28 mouse cellular contexts compared by ENCODE assay signal in the genomic region with DNA sequence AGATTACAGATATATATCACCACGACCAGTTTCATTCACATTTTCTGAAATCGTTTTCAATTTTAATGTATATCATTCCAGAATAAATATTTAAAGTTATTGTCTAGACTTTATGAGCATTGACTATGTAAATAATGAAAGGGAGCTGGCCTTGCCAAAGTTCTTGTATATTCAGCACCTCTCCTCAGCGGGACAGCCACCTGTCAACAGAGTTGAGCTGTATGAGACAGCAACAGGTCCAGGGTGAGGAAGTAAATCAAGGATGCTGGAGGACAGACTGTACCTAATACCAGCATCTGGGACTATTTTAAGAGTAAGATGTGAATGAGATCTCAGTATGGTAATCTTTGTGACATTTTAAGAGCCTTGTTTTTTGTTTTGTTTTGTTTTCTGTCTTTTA. TPM values are rescaled to one million over a fixed set of nuclear protein-coding genes. Genes with fewer than 3 reads are reported as not detected.
DNase-seq lines count a peak whose midpoint lies in the region; ATAC-seq and TF ChIP-seq lines count a peak whose summit lies in the region.
"Had no signal": no experiment of that assay in that cellular context is flagged by ENCODE, and none has a peak within 500 bp of the region (broad histone marks: within the 10 kb centered on the region; RNA-seq: fewer than 3 reads in every experiment).

No protein-coding gene starts in this region.

- H3K36me3 ChIP-seq in MEL (ENCODE audit: control insufficient read depth in 1 of 2, insufficient read depth in 2 of 2, low read length in 2 of 2): peaks cover 6 to 27% of the 10 kb centered on the region in 2 experiments

- no peak for TF ChIP-seq POLR2A in MEL (IDR thresholded peaks at IDR 0.05; ENCODE audit: control insufficient read depth in 1 of 2, insufficient read depth in 1 of 2, low read depth in 1 of 2, low read length in 2 of 2, poor library complexity in 1 of 2)

- H3K27ac ChIP-seq in gastrocnemius, adult 2 months: peak overlapping the region; percentile 62; the same call in 1 of the 2 replicates
- H3K27ac ChIP-seq in MEL (ENCODE audit: control insufficient read depth, low read depth, low read length): peak overlapping the region; percentile 58; the same call in 1 of the 2 replicates

- ATAC-seq in megakaryocyte-erythroid progenitor cell, adult 5-6 weeks (replicated peaks; ENCODE audit: low FRiP score, low TSS enrichment, poor library complexity, severe bottlenecking): 0 out of 2 replicates have a peak, but pooled peaks have one; percentile 43
- ATAC-seq: activated CD4-positive, CD25-positive, alpha-beta regulatory T cell, adult 4 months; CD4-positive, CD25-positive, alpha-beta regulatory T cell, adult 4 months; Patski had no signal

- TF ChIP-seq CTCF in gastrocnemius, adult 2 months (IDR thresholded peaks at IDR 0.05): no peak
- TF ChIP-seq CTCF in MEL (IDR thresholded peaks at IDR 0.05 in 2 of 3, conservative IDR thresholded peaks at IDR 0.05 in 1 of 3; ENCODE audit: control insufficient read depth in 1 of 3, insufficient read depth in 1 of 3, low read depth in 2 of 3, low read length in 3 of 3, poor library complexity in 1 of 3, severe bottlenecking in 1 of 3): no peak

- no peak overlapping the region for H3K4me3 ChIP-seq in gastrocnemius, adult 2 months
- no peak overlapping the region for H3K4me3 ChIP-seq in MEL (ENCODE audit: control insufficient read depth in 1 of 2, insufficient read depth in 1 of 2, low read depth in 2 of 2, low read length in 2 of 2)

- peaks cover 17 to 30% of the 10 kb centered on the region in 2 experiments for H3K4me1 ChIP-seq in MEL (ENCODE audit: control insufficient read depth in 1 of 2, insufficient read depth in 2 of 2, low read length in 2 of 2)

- H3K9me3 ChIP-seq in MEL (replicated peaks; ENCODE audit: insufficient read depth, low read length): no peaks in the 10 kb centered on the region
- H3K9me3 ChIP-seq: G1E had no signal

- no peak for DNase-seq in gastrocnemius, adult 2 months
- DNase-seq in gastrocnemius, postnatal 10 days: no peak
- peak; percentile 56 for DNase-seq in MEL (ENCODE audit: low read depth, low spot score)
- peak; percentile 23 for DNase-seq in MEL-GATA-1-ER (ENCODE audit: extremely low read depth, low read depth)
- DNase-seq in thymus, postnatal 25 days: no peak
- DNase-seq in c-Kit-positive CD71-positive TER-119-positive erythroid progenitor cells, embryonic 14.5 days (ENCODE audit: low spot score): no peak
- no peak for DNase-seq in ovary, postnatal 14 days (ENCODE audit: low spot score)
- DNase-seq: adrenal gland, adult 2 months; adrenal gland, adult 8-10 months; adrenal gland, postnatal 10 days; adrenal gland, postnatal 14 days; adrenal gland, postnatal 25 days; adrenal gland, postnatal 36 days; B cell, adult 2 months; cerebellum, adult 11 months; cerebellum, adult 11-12 months; cerebellum, adult 18-20 months; cerebellum, adult 2 months; cerebellum, adult 8-10 months had no signal

- TF ChIP-seq RAD21 in MEL (IDR thresholded peaks at IDR 0.05; ENCODE audit: low read depth, low read length): no peak

- no peaks in the 10 kb centered on the region for H3K79me2 ChIP-seq in MEL (ENCODE audit: control insufficient read depth, insufficient read depth, low read length, poor library complexity)

- no peaks in the 10 kb centered on the region for H3K27me3 ChIP-seq in MEL (ENCODE audit: control insufficient read depth in 1 of 2, insufficient read depth in 2 of 2, low read length in 2 of 2)
- H3K27me3 ChIP-seq: CH12.LX, Patski had no signal

- no peak for TF ChIP-seq EP300 in MEL (IDR thresholded peaks at IDR 0.05; ENCODE audit: low read depth in 1 of 2, low read length in 2 of 2)

- no peak overlapping the region for H3K9ac ChIP-seq in MEL (ENCODE audit: control insufficient read depth, low read depth, low read length, poor library complexity, severe bottlenecking)

- intact Hi-C loops in gastrocnemius, adult 2 months (cut with DNase I): no loop called here

TF ChIP-seq in MEL, 35 proteins besides CTCF, POLR2A, EP300 and RAD21:
- no peak for TF ChIP-seq ELF1 (IDR thresholded peaks at IDR 0.05; ENCODE audit: low read depth, low read length)
- peak; percentile 83 for TF ChIP-seq SIN3A (IDR thresholded peaks at IDR 0.05; ENCODE audit: low read length)

RNA-seq across cellular contexts. Expression of a gene that starts 25.6 kb away (rescaled TPM):
- 1 to 10 TPM; 3.4 to 5.0 TPM for total RNA-seq in gastrocnemius, adult 2 months (2021)
- total RNA-seq in gastrocnemius, postnatal 10 days (2021): 1 to 10 TPM; 3.2 to 4.5 TPM
- total RNA-seq in MEL (2012; rRNA removed): 8.9 and 11.2 TPM in 2 replicates
- 1 to 10 TPM in 1 of 2 experiments, not detected in 1; 6.7 TPM for polyA plus RNA-seq in MEL (2012; ENCODE audit: insufficient read depth in 1 of 2, insufficient read length in 2 of 2, low read depth in 1 of 2, low replicate concordance in 2 of 2, missing spikeins in 1 of 2)
- 6.2 and 8.8 TPM in 2 replicates for total RNA-seq in megakaryocyte-erythroid progenitor cell, adult 5-6 weeks (2014; fragmentation: Nextera tagmentation)
- 10.8 and 11.0 TPM in 2 replicates for total RNA-seq in megakaryocyte-erythroid progenitor cell, adult 5-6 weeks (2017)

RNA-seq across cellular contexts. Expression of a gene that starts 29.7 kb away (rescaled TPM):
- under 1 TPM; 0.13 to 0.28 TPM for total RNA-seq in gastrocnemius, adult 2 months (2021)
- total RNA-seq in gastrocnemius, postnatal 10 days (2021): under 1 TPM; 0.36 to 0.42 TPM
- total RNA-seq in MEL (2012; rRNA removed): not detected in 2 replicates
- polyA plus RNA-seq in MEL (2012; ENCODE audit: insufficient read depth in 1 of 2, insufficient read length in 2 of 2, low read depth in 1 of 2, low replicate concordance in 2 of 2, missing spikeins in 1 of 2): not detected
- total RNA-seq in megakaryocyte-erythroid progenitor cell, adult 5-6 weeks (2014; fragmentation: Nextera tagmentation): not detected in 2 replicates
- total RNA-seq in megakaryocyte-erythroid progenitor cell, adult 5-6 weeks (2017): not detected in 2 replicates
- total RNA-seq: CH12.LX, G1E had no signal
- polyA plus RNA-seq: activated CD4-positive, CD25-positive, alpha-beta regulatory T cell, adult 4 months; CD4-positive, CD25-positive, alpha-beta regulatory T cell, adult 4 months; G1E had no signal

RNA-seq across cellular contexts. Expression of a gene that starts 50.1 kb away (rescaled TPM):
- total RNA-seq in gastrocnemius, adult 2 months (2021): not detected
- total RNA-seq in gastrocnemius, postnatal 10 days (2021): not detected
- total RNA-seq in MEL (2012; rRNA removed): 0.12 TPM in 1 of 2 replicates, not detected in the other
- polyA plus RNA-seq in MEL (2012; ENCODE audit: insufficient read depth in 1 of 2, insufficient read length in 2 of 2, low read depth in 1 of 2, low replicate concordance in 2 of 2, missing spikeins in 1 of 2): under 1 TPM in 1 of 2 experiments, not detected in 1; 0.07 TPM
- total RNA-seq in megakaryocyte-erythroid progenitor cell, adult 5-6 weeks (2014; fragmentation: Nextera tagmentation): not detected in 2 replicates
- total RNA-seq in megakaryocyte-erythroid progenitor cell, adult 5-6 weeks (2017): not detected in 2 replicates
- total RNA-seq: adrenal gland, adult 18-20 months; adrenal gland, adult 2 months; adrenal gland, adult 8-10 months; adrenal gland, postnatal 10 days; adrenal gland, postnatal 14 days; adrenal gland, postnatal 25 days; adrenal gland, postnatal 36 days; adrenal gland, postnatal 4 days; CH12.LX had no signal
- polyA plus RNA-seq: adrenal gland, adult 2 months; brain, embryonic 14.5 days; G1E had no signal

Comparison
In these comparisons a context has a peak if more than half of its experiments do, and no peak if none do; other contexts are left out.
1. DNase-seq: peak in MEL (single experiment) and MEL-GATA-1-ER (single experiment); none in gastrocnemius, adult 2 months (single experiment), gastrocnemius, postnatal 10 days (single experiment), thymus, postnatal 25 days (single experiment), c-Kit-positive CD71-positive TER-119-positive erythroid progenitor cells, embryonic 14.5 days (single experiment) and ovary, postnatal 14 days (single experiment).